Mouse (Mus musculus) lung, postnatal 10 days (tissue): Measurements from ENCODE around the gene Tnfaip8l2.
"Not testable (repeated sequence)": the region's sequence is repeated elsewhere in the genome, so short reads cannot be mapped to it uniquely, and the experiment has no call there.

ENCODE experiments used
- DNase-seq: peaks from one replicate; pipeline ENCODE4 v3.0.0; 2021

The Tnfaip8l2 gene

GRCm38 (mm10) chr3:95159987-95160963 is 18.1 kb upstream of the Tnfaip8l2 start, which contains the start of gene Sema6c:
Gene Sema6c, plus strand, starts transcription at chr3:95160457.
- peak; percentile 94 for DNase-seq

- no peak for DNase-seq
Observed at GRCm38 (mm10) chr3:95159511-95159986, 17.4 kb upstream of the Tnfaip8l2 start.

- peak; percentile 54 for DNase-seq
Observed at GRCm38 (mm10) chr3:95153874-95154273, 11.7 kb upstream of the Tnfaip8l2 start.

- DNase-seq = no peak
Observed at GRCm38 (mm10) chr3:95147924-95148323, 5.8 kb upstream of the Tnfaip8l2 start.

GRCm38 (mm10) chr3:95142617-95143011 is 454 bp upstream of the Tnfaip8l2 start:
- DNase-seq = peak; percentile 92

- DNase-seq = no peak
Observed at GRCm38 (mm10) chr3:95141474-95141873, 686 bp downstream of the Tnfaip8l2 start.

- DNase-seq = no peak
Observed at GRCm38 (mm10) chr3:95140795-95141194, 1.4 kb downstream of the Tnfaip8l2 start.

GRCm38 (mm10) chr3:95140289-95140595 is 1.9 kb downstream of the Tnfaip8l2 start:
- DNase-seq = no peak

- peak; percentile 55 for DNase-seq
Observed at GRCm38 (mm10) chr3:95139586-95140288, 2.4 kb downstream of the Tnfaip8l2 start.

- no peak for DNase-seq
Observed at GRCm38 (mm10) chr3:95136336-95136735, 5.8 kb downstream of the Tnfaip8l2 start.

GRCm38 (mm10) chr3:95135433-95136052 is 6.6 kb downstream of the Tnfaip8l2 start:
- no peak for DNase-seq

- peak; percentile 81 for DNase-seq
Observed at GRCm38 (mm10) chr3:95135023-95135422, 7.1 kb downstream of the Tnfaip8l2 start.

GRCm38 (mm10) chr3:95134133-95134532 is 8.0 kb downstream of the Tnfaip8l2 start:
- DNase-seq = not testable (repeated sequence)

- peak; percentile 95 for DNase-seq
Observed at GRCm38 (mm10) chr3:95133680-95134101, 8.5 kb downstream of the Tnfaip8l2 start, which contains the start of the genes Scnm1 and Lysmd1. Gene Scnm1, minus strand, starts transcription at chr3:95134011. Gene Lysmd1, plus strand, starts transcription at chr3:95134088.

GRCm38 (mm10) chr3:95133176-95133575 is 9.0 kb downstream of the Tnfaip8l2 start:
- DNase-seq = no peak

GRCm38 (mm10) chr3:95132389-95132788 is 9.8 kb downstream of the Tnfaip8l2 start:
- DNase-seq = not testable (repeated sequence)

- no peak for DNase-seq
Observed at GRCm38 (mm10) chr3:95130081-95130480, 12.1 kb downstream of the Tnfaip8l2 start.

- DNase-seq = no peak
Observed at GRCm38 (mm10) chr3:95129226-95129651, 12.9 kb downstream of the Tnfaip8l2 start.

- peak; percentile 81 for DNase-seq
Observed at GRCm38 (mm10) chr3:95124972-95125371, 17.2 kb downstream of the Tnfaip8l2 start.

GRCm38 (mm10) chr3:95124246-95124645 is 17.9 kb downstream of the Tnfaip8l2 start, which contains the start of gene Tmod4:
Gene Tmod4, plus strand, starts transcription at chr3:95124476.
- peak; percentile 42 for DNase-seq

GRCm38 (mm10) chr3:95121580-95121979 is 20.6 kb downstream of the Tnfaip8l2 start:
- peak; percentile 62 for DNase-seq

GRCm38 (mm10) chr3:95117751-95118150 is 24.4 kb downstream of the Tnfaip8l2 start:
- DNase-seq = no peak

- no peak for DNase-seq
Observed at GRCm38 (mm10) chr3:95112760-95113159, 29.4 kb downstream of the Tnfaip8l2 start.
